Mouse (Mus musculus) gastrocnemius, adult 2 months (tissue): ENCODE results near the gene Bcr. TPM values are rescaled to one million over a fixed set of nuclear protein-coding genes. Genes with fewer than 3 reads are reported as not detected.

Source experiments
- DNase-seq: peaks from one replicate; pipeline ENCODE4 v3.0.0; 2022
- H3K27ac ChIP-seq: fragments of 200-600 bp; 2 replicates; pipeline ENCODE4 v1.8.1; 2022; ENCODE audit warnings: mild to moderate bottlenecking
- H3K4me3 ChIP-seq: fragments of 200-600 bp; 2 replicates; pipeline ENCODE4 v1.8.1; 2022; ENCODE audit warnings: mild to moderate bottlenecking, moderate library complexity
- CTCF ChIP-seq: fragments of 200-600 bp; IDR thresholded peaks from 2 replicates; pipeline ENCODE4 v1.8.1; 2022; ENCODE audit warnings: antibody characterized with exemption, mild to moderate bottlenecking, moderate library complexity
- intact Hi-C: fragments of 180-260 bp; cut with DNase I; formaldehyde crosslinking; loops from one replicate; pipeline ENCODE4 v1.15.1; 2025
- total RNA-seq, 2 experiments: library from RNA; stranded (reverse); gene quantifications; 2 replicates each; pipeline ENCODE4 v1.2.3; 2021

Gene Bcr
- total RNA-seq, 2 experiments from 2014 or later, result 4.1 to 5.1 TPM

GRCm38 (mm10) chr10:75061341-75062188 lies 1.2 kb downstream of the Bcr start:
- peak overlapping the region; percentile 56 for H3K27ac ChIP-seq
- peak; percentile 44 for DNase-seq
- H3K4me3 ChIP-seq, result peak overlapping the region; percentile 93
- no peak for TF ChIP-seq CTCF
- intact Hi-C loops, result loop anchor here (5.0 kb wide), 1 partner anchor 41 kb away; no protein-coding TSS in a partner anchor

DNA sequence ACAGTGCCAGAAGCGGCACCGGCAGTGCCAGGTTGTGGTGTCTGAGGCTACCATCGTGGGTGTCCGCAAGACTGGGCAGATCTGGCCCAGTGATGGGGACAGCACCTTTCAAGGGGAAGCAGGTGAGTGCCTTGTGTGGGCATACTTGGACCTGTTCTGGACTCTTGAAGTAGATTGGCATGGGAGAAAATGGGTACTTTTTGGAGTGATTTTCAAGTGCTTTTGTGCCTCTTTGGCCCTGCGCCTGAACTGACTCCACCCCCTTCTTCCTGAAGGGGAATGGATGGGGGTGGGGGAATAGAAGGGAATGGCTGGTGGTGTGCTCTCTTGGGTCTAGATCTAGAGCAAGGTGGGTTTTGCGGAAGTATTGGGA lies 1.8 kb downstream of the Bcr start:
- H3K4me3 ChIP-seq, result peak overlapping the region; percentile 93
- DNase-seq, result no peak
- TF ChIP-seq CTCF, result no peak
- peak overlapping the region; percentile 56; the same call in 1 of the 2 replicates for H3K27ac ChIP-seq
- intact Hi-C loops, result loop anchor here (5.0 kb wide), 1 partner anchor 40 kb away; no protein-coding TSS in a partner anchor

GRCm38 (mm10) chr10:75062621-75063020 lies 2.2 kb downstream of the Bcr start:
- peak overlapping the region; percentile 93 for H3K4me3 ChIP-seq
- no peak for TF ChIP-seq CTCF
- DNase-seq, result no peak
- intact Hi-C loops, result loop anchor here (5.0 kb wide), 1 partner anchor 40 kb away; no protein-coding TSS in a partner anchor
- no peak overlapping the region for H3K27ac ChIP-seq

GRCm38 (mm10) chr10:75063301-75063965 lies 3.0 kb downstream of the Bcr start:
- H3K27ac ChIP-seq, result peak overlapping the region; percentile 20; the same call in 1 of the 2 replicates
- DNase-seq, result peak; percentile 33
- intact Hi-C loops, result loop anchor here (5.0 kb wide), 1 partner anchor 39 kb away; no protein-coding TSS in a partner anchor
- no peak for TF ChIP-seq CTCF
- peak overlapping the region; percentile 93 for H3K4me3 ChIP-seq

- TF ChIP-seq CTCF, result no peak
- H3K27ac ChIP-seq, result no peak overlapping the region
- H3K4me3 ChIP-seq, result no peak overlapping the region
- intact Hi-C loops, result no loop called here
- no peak for DNase-seq
Observed at GRCm38 (mm10) chr10:75065691-75066090, 5.3 kb downstream of the Bcr start.

GRCm38 (mm10) chr10:75067446-75067845 lies 7.1 kb downstream of the Bcr start:
- DNase-seq, result no peak
- intact Hi-C loops, result no loop called here
- TF ChIP-seq CTCF, result no peak

DNA sequence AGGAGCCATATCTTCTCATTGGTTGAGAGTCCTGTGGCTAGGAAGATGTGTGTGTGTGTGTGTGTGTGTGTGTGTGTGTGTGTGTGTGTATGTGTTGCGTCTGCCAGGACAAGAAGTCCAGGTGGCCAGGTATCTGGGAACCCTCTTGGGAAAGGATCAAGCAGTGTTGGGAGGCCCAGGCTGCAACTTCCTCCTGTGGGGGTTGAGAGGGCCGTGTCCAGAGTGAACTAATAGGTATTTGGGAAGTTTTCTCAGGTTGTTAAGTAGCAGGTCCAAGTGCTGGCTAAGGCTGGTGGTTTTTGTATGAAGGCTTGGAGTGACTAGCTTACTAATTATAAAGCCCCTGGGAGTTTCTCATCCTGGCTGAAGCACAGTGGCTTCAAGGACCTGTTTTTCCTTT lies 7.7 kb downstream of the Bcr start:
- intact Hi-C loops, result no loop called here

More at GRCm38 (mm10) chr10:75067446-75067845, 7.1 kb downstream of the Bcr start:
- Histone ChIP-seq H3K27ac (no peak overlapping the region), H3K4me3 (no peak overlapping the region)

GRCm38 (mm10) chr10:75068624-75069328 lies 8.4 kb downstream of the Bcr start:
- intact Hi-C loops, result no loop called here
- no peak for DNase-seq
- peak overlapping the region; percentile 8 for H3K4me3 ChIP-seq
- TF ChIP-seq CTCF, result no peak
- no peak overlapping the region; the same call in 1 of the 2 replicates for H3K27ac ChIP-seq

More for the DNA sequence above, 7.7 kb downstream of the Bcr start:
- TF ChIP-seq CTCF, result no peak
- no peak for DNase-seq
- H3K4me3 ChIP-seq, result no peak overlapping the region
- no peak overlapping the region; the same call in 1 of the 2 replicates for H3K27ac ChIP-seq

GRCm38 (mm10) chr10:75070281-75070976 lies 10.0 kb downstream of the Bcr start:
- Histone ChIP-seq H3K4me3 (no peak overlapping the region), H3K27ac (no peak overlapping the region)

GRCm38 (mm10) chr10:75075665-75076064 lies 15.3 kb downstream of the Bcr start:
- TF ChIP-seq CTCF, result no peak
- intact Hi-C loops, result no loop called here

More at GRCm38 (mm10) chr10:75070281-75070976, 10.0 kb downstream of the Bcr start:
- no peak for TF ChIP-seq CTCF
- no peak for DNase-seq
- intact Hi-C loops, result no loop called here

GRCm38 (mm10) chr10:75078174-75079128 lies 18.1 kb downstream of the Bcr start:
- Histone ChIP-seq H3K4me3 (no peak overlapping the region), H3K27ac (no peak overlapping the region)
- no peak for TF ChIP-seq CTCF
- no peak for DNase-seq
- intact Hi-C loops, result no loop called here

More at GRCm38 (mm10) chr10:75075665-75076064, 15.3 kb downstream of the Bcr start:
- H3K27ac ChIP-seq, result no peak overlapping the region
- no peak overlapping the region for H3K4me3 ChIP-seq
- no peak for DNase-seq
